Mouse (Mus musculus): ENCODE data around the gene Svbp. TPM values are rescaled to one million over a fixed set of nuclear protein-coding genes. Genes with fewer than 3 reads are reported as not detected.
A peak's percentile ranks its signal among the peaks of the same experiment; 100 is the strongest.

Svbp gene
- polyA plus RNA-seq, 1 experiment from 2014 or later, result 256 TPM

- no peak overlapping the region for H3K4me2 ChIP-seq (replicated peaks)
- ATAC-seq (replicated peaks), result no peak
- H3K27me3 ChIP-seq, result no peaks in the 10 kb centered on the region
- H3K9ac ChIP-seq (replicated peaks), result no peak overlapping the region
- H3K36me3 ChIP-seq, result peaks cover 14% of the 10 kb centered on the region; the same call in 1 of the 2 replicates
- 77% methylated on average over 11 of the region's 11 CpGs for WGBS
- H3K9me3 ChIP-seq, result no peaks in the 10 kb centered on the region
- no peak overlapping the region for H3K4me3 ChIP-seq
- peaks cover 31% of the 10 kb centered on the region for H3K4me1 ChIP-seq
- H3K27ac ChIP-seq (replicated peaks), result 0 out of 2 replicates have a peak overlapping the region, but pooled peaks have one; percentile 27
Measured at GRCm38 (mm10) chr4:119248407-119248965, 53.4 kb downstream of the Svbp start.

Other genes starting within 250 kb of the Svbp start
- gene Lao1, start 233.7 kb upstream of the Svbp start, polyA plus RNA-seq (2015; fragmentation: Nextera tagmentation; extraction: Ambion mirVana), result 0.28 and 0.29 TPM in 2 replicates
- gene Slc2a1, start 86.6 kb upstream of the Svbp start, polyA plus RNA-seq (2015; fragmentation: Nextera tagmentation; extraction: Ambion mirVana), result 89.5 and 89.7 TPM in 2 replicates
- gene Zfp691, start 21.1 kb upstream of the Svbp start, polyA plus RNA-seq (2015; fragmentation: Nextera tagmentation; extraction: Ambion mirVana), result 5.0 and 5.4 TPM in 2 replicates
- gene Ermap, start 5.3 kb upstream of the Svbp start, polyA plus RNA-seq (2015; fragmentation: Nextera tagmentation; extraction: Ambion mirVana), result 0.27 and 0.61 TPM in 2 replicates
- 0.17 and 0.78 TPM in 2 replicates for gene Tmem269, start 22.9 kb downstream of the Svbp start, polyA plus RNA-seq (2015; fragmentation: Nextera tagmentation; extraction: Ambion mirVana)
- 31.5 and 32.8 TPM in 2 replicates for gene AU022252, start 37.4 kb downstream of the Svbp start, polyA plus RNA-seq (2015; fragmentation: Nextera tagmentation; extraction: Ambion mirVana)
- 8.3 and 9.2 TPM in 2 replicates for gene P3h1, start 37.6 kb downstream of the Svbp start, polyA plus RNA-seq (2015; fragmentation: Nextera tagmentation; extraction: Ambion mirVana)
- gene Cldn19, start 60.1 kb downstream of the Svbp start, polyA plus RNA-seq (2015; fragmentation: Nextera tagmentation; extraction: Ambion mirVana), result 0.70 and 1.0 TPM in 2 replicates
- 950 and 958 TPM in 2 replicates for gene Ybx1, start 99.3 kb downstream of the Svbp start, polyA plus RNA-seq (2015; fragmentation: Nextera tagmentation; extraction: Ambion mirVana)
- 65.3 and 76.6 TPM in 2 replicates for gene Ppih, start 125.2 kb downstream of the Svbp start, polyA plus RNA-seq (2015; fragmentation: Nextera tagmentation; extraction: Ambion mirVana)
- 10.6 and 13.0 TPM in 2 replicates for gene Ccdc30, start 220.2 kb downstream of the Svbp start, polyA plus RNA-seq (2015; fragmentation: Nextera tagmentation; extraction: Ambion mirVana)
- 16.7 and 17.7 TPM in 2 replicates for gene Ppcs, start 227.1 kb downstream of the Svbp start, polyA plus RNA-seq (2015; fragmentation: Nextera tagmentation; extraction: Ambion mirVana)
- gene Zmynd12, start 227.5 kb downstream of the Svbp start, polyA plus RNA-seq (2015; fragmentation: Nextera tagmentation; extraction: Ambion mirVana), result 0.27 and 0.57 TPM in 2 replicates